Mouse (Mus musculus): ENCODE results near the gene Cul7.

Gene Cul7

GRCm38 (mm10) chr17:46650232-46651031 lies at the start of gene Cul7:
Gene Cul7, plus strand, starts transcription at chr17:46650337.
- DNase-seq (ENCODE audit: low spot score) = peak; percentile 87

DNA sequence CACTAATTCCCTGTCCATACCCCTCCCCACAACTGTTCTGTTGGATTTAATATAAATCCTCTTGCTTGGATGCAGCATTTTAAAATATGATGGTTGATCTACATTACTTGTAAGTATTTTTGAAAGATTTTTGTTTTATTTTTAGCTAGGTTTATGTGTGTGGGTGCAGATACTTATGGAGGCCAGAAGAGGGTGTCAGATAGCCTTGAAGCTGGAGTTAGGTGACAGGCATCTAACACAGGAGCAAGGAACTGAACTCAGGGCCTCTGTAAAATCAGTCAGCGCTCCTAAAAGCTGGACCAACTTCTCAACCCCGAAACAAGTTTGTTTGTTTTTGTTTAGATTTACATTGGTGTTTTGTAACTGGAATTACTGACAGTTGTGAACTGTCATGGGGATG lies 49.6 kb upstream of the Cul7 start:
- DNase-seq (ENCODE audit: low spot score) = no peak

- DNase-seq (ENCODE audit: low spot score) = no peak
These were observed 47.9 kb upstream of the Cul7 start for GRCm38 (mm10) chr17:46602212-46602611.

DNA sequence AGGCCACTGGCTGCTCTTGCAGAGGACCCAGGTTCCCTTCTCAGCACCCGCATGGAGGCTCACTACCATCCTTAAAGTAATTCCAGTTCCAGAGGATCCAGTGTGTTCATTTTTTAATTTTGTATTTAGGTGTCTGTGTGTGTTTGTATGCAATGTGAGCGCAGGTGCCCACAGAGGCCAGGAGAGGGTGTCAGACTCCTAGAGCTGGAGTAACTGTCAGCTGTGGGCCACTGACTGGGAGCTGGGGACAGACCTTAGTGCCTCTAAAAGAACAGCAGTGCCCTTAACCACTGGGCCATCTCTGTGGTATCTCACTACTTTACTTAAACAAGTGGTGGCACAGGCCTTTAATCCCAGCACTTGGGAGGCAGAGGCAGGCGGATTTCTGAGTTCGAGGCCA lies 46.9 kb upstream of the Cul7 start:
- DNase-seq (ENCODE audit: low spot score) = no peak

GRCm38 (mm10) chr17:46605126-46605525 lies 45.0 kb upstream of the Cul7 start:
- no peak for DNase-seq (ENCODE audit: low spot score)

- DNase-seq (ENCODE audit: low spot score) = no peak
These were observed 44.1 kb upstream of the Cul7 start for GRCm38 (mm10) chr17:46605987-46606386.

DNA sequence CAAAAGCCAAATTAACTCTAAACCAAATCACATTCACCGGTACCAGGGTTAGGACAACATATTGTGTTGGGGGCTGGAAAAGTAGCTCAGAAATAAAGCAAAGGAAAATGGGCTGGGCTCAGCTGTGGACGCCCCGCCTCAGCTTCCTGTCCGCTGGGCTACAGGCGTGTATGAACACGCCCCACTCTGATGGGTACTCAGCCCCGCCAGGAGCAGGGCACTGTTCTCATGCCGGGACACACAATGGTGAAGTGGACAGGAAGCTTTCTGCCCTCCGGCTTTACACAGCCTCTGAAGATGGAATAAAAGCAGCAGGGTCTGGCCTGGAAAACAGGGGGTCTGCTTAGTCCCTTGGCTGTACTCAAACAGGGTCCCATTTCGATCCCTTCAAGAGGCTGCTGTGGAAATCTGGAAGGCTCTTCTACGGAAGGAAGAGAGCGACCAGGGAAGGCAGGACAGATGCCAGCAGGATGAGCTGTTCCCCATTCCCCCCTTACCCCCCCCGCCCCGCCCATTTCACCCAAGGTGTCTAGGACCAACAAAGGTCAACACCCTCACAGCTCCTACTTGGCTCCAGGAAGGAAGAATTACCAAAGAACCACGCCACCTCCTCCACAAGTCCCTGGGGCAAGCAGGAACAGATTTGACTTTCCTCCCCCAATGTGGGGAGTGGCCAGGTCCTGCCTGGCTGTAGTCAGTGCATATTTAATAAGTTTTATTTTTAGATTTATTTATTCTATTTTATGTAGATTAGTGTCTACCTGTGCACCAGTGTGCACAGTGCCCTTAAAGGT lies 40.2 kb upstream of the Cul7 start:
- DNase-seq (ENCODE audit: low spot score) = no peak

GRCm38 (mm10) chr17:46611316-46611715 lies 38.8 kb upstream of the Cul7 start:
- no peak for DNase-seq (ENCODE audit: low spot score)

- no peak for DNase-seq (ENCODE audit: low spot score)
These were observed 37.9 kb upstream of the Cul7 start for GRCm38 (mm10) chr17:46612189-46612588.

DNA sequence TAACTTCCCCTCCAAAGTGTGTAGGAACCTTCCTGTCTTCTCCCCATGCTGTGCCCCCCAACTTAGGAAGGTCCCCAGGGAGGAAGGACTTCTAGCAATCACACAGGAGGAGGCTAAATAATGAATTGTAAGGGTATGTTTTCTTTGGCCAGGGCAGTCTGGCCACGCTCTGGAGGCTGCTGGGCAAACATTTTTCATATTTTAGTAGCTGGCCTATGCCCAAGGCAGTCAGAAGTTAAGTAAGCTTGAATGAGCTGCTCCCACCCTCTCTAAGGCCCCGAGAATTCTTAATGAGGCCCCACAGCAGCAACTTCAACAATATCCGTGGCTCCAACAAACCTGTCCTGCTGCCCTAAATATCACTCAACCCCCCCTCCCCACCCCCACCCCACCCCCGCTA lies 37.3 kb upstream of the Cul7 start:
- DNase-seq (ENCODE audit: low spot score) = no peak

DNA sequence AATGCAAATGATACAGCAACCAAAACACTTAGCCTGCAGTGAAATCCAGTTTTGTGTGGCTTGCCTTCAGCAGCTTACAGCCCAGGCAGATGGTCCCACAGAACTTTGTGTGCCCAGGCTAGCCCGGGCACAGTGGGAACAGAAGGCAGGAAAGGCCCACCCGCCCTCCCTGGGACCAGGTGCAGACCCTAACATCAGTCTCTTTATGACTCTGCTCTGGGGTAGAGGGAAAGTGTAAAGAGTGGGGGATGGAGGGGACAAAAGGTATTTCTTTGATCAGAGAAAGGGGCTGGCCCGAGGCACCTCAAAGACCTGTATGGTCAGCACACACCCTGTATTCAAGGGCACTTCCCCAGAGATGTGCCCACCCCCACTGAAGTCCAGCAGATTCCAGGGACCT lies 36.9 kb upstream of the Cul7 start:
- DNase-seq (ENCODE audit: low spot score) = no peak

DNA sequence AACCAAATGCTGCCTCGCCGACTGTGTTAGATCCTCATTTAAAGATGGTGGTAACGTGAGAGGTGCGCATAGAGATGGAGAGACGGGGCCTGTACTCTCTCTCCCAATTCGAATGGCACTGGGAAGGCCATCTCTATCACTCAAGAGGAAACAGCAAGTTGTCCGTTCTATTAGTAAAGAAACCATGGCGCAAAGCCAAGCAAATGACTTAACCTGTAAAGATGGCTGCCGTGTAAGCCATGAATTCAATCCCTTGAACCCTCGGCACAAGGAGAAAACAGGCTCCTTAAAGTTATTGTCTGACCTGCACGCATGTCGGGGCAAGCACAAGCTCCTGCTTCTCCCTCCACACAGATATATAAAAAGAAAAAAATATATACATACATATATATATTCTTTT lies 32.3 kb upstream of the Cul7 start:
- DNase-seq (ENCODE audit: low spot score) = no peak

GRCm38 (mm10) chr17:46618394-46618768 lies 31.8 kb upstream of the Cul7 start:
- DNase-seq (ENCODE audit: low spot score) = no peak

- DNase-seq (ENCODE audit: low spot score) = no peak
These were observed 31.1 kb upstream of the Cul7 start for GRCm38 (mm10) chr17:46618769-46619682.

DNA sequence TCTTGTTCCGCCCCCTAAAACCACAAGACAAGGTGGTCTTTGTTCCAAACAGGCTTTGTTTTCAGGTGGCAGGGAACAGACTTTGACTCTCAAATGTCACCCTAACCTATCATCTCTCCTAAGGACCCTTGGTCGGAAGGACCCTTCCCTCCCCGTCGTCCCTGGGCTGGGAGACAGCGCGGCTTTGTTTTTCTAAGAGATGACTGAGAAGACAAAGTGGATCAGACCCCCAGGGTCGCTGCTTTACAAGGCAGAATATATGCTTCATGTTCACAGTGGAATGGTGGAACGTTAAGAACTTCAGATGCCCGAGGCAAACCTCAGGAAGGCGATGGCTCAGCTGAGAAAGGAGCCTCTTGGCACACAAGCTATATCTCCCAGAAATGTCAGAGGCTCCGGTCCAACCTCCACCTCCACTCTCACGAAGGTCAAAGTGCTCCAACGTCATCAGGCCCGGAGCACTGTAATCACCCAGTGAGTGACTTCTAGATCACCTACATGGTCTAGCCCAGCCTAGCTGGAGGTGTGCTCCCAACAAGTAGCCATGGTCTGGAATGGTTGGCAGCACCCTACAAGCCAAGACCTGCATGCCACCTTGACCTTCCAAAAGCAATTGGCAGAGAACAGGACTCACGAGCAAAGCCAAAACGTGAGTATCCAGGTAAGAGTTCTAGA lies 30.3 kb upstream of the Cul7 start:
- DNase-seq (ENCODE audit: low spot score) = no peak

GRCm38 (mm10) chr17:46621324-46621723 lies 28.8 kb upstream of the Cul7 start:
- DNase-seq (ENCODE audit: low spot score) = no peak

GRCm38 (mm10) chr17:46622269-46622668 lies 27.9 kb upstream of the Cul7 start:
- no peak for DNase-seq (ENCODE audit: low spot score)

GRCm38 (mm10) chr17:46623819-46624557 lies 26.1 kb upstream of the Cul7 start:
- DNase-seq (ENCODE audit: low spot score) = no peak

DNA sequence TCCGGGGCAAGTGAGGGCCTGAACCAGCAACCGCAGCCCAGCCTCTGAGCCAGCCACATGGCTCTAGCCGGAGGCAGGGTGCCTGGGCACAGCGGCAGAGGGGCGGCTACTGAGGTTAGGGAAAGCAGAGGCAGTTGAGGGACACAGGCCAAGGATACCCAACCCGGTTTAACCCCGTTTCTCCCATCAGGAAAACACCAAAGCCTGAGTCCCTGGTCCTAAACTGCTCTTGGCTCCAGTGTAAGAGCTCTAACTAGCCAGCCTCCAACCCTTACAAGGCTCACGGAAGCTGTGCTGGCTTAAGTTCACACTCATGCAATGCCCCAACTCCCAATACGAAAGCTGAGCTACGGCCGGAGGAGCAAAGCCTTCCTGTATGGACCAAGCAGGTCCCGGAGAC lies 25.5 kb upstream of the Cul7 start:
- DNase-seq (ENCODE audit: low spot score) = no peak

GRCm38 (mm10) chr17:46627409-46627808 lies 22.7 kb upstream of the Cul7 start:
- no peak for DNase-seq (ENCODE audit: low spot score)

- DNase-seq (ENCODE audit: low spot score) = no peak
These were observed 21.7 kb upstream of the Cul7 start for GRCm38 (mm10) chr17:46628471-46628790.
